Mouse (Mus musculus): ENCODE measurements around the gene Il15. TPM values are rescaled to one million over a fixed set of nuclear protein-coding genes. Genes with fewer than 3 reads are reported as not detected.

Gene Il15
- polyA plus RNA-seq, 1 experiment from 2014 or later = 0.68 TPM

GRCm38 (mm10) chr8:82351268-82351943 lies 51.6 kb downstream of the Il15 start:
- Histone ChIP-seq H3K4me1 (replicated peaks) (no peaks in the 10 kb centered on the region), H3K27me3 (no peaks in the 10 kb centered on the region), H3K36me3 (no peaks in the 10 kb centered on the region), H3K4me2 (no peak overlapping the region), H3K4me3 (no peak overlapping the region), H3K27ac (no peak overlapping the region), H3K9ac (no peak overlapping the region), H3K9me3 (no peaks in the 10 kb centered on the region)
- 68% methylated on average over 1 of the region's 1 CpGs for WGBS
- ATAC-seq (ENCODE audit: low FRiP score) = no peak

GRCm38 (mm10) chr8:82349299-82349698 lies 53.7 kb downstream of the Il15 start:
- no peaks in the 10 kb centered on the region for H3K4me1 ChIP-seq (replicated peaks)
- H3K9ac ChIP-seq = no peak overlapping the region
- no peaks in the 10 kb centered on the region for H3K9me3 ChIP-seq
- H3K27me3 ChIP-seq = no peaks in the 10 kb centered on the region
- no peak overlapping the region for H3K27ac ChIP-seq
- no peaks in the 10 kb centered on the region for H3K36me3 ChIP-seq
- ATAC-seq (ENCODE audit: low FRiP score) = no peak
- 32% methylated on average over 2 of the region's 2 CpGs for WGBS
- no peak overlapping the region for H3K4me2 ChIP-seq
- H3K4me3 ChIP-seq = no peak overlapping the region

DNA sequence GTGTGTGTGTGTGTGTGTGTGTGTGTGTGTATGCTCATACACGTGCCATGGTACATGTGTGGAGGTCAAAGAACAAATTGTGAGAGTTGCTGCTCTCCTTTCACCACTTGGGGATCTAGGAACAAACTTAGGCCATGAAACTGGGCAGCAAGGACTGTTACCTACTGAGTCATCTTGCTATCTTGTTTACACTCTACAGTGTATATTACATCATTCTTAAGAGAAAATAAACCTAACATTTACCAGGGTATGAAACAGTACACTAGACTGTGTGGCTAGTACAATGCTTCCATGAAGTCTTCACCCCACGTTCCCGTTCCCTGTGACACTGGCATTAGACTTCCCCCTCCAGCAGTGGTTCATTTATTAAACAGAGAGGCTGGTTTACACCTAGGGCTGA lies 56.5 kb downstream of the Il15 start:
- 75% methylated on average over 3 of the region's 3 CpGs for WGBS
- H3K9me3 ChIP-seq = no peaks in the 10 kb centered on the region
- no peak for ATAC-seq (ENCODE audit: low FRiP score)
- H3K27me3 ChIP-seq = no peaks in the 10 kb centered on the region
- H3K9ac ChIP-seq = no peak overlapping the region
- H3K27ac ChIP-seq = no peak overlapping the region
- H3K4me1 ChIP-seq (replicated peaks) = no peaks in the 10 kb centered on the region
- no peak overlapping the region for H3K4me3 ChIP-seq
- H3K36me3 ChIP-seq = no peaks in the 10 kb centered on the region
- H3K4me2 ChIP-seq = no peak overlapping the region

GRCm38 (mm10) chr8:82331675-82332234 lies 71.3 kb downstream of the Il15 start:
- no peaks in the 10 kb centered on the region for H3K9me3 ChIP-seq
- H3K4me3 ChIP-seq = no peak overlapping the region
- no peaks in the 10 kb centered on the region for H3K36me3 ChIP-seq
- no peaks in the 10 kb centered on the region for H3K4me1 ChIP-seq (replicated peaks)
- 92% methylated on average over 8 of the region's 8 CpGs for WGBS
- ATAC-seq (ENCODE audit: low FRiP score) = no peak
- H3K9ac ChIP-seq = no peak overlapping the region
- H3K27ac ChIP-seq = no peak overlapping the region
- H3K4me2 ChIP-seq = no peak overlapping the region
- H3K27me3 ChIP-seq = no peaks in the 10 kb centered on the region

DNA sequence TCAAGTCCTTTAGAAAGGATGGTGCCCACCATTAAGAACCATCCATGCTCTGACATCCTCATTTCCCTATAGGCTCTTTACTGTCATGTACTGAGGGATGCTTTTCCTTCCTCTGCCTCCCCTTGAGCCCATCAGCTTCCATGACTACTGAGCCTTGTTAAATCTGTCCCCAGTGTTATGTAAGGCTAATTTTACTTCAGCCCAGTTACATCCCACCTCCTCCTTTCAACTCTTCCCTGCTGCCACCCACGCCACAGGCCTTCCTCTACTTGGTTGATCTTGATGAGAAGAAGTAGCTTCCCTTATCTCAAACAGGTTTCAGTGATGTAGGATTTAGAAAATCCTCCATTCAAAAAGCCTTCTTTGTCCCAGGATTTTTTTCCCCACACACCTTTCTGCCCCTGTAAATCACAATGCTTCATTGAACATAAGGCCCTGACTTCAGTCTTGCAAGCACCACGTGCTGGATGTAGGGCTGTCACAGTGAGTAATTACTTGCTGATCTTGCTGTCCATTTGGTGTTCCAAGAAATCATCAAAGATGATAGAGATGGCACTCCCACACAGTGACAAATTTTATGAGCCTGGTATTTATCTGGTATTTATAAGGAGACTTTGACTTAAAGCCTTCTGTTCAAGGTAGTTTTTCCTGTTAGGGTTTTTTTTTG lies 74.9 kb downstream of the Il15 start:
- Histone ChIP-seq H3K4me3 (no peak overlapping the region), H3K27ac (no peak overlapping the region), H3K4me2 (no peak overlapping the region), H3K9ac (no peak overlapping the region), H3K9me3 (no peaks in the 10 kb centered on the region), H3K36me3 (no peaks in the 10 kb centered on the region), H3K27me3 (no peaks in the 10 kb centered on the region), H3K4me1 (replicated peaks) (no peaks in the 10 kb centered on the region)
- 48% methylated on average over 2 of the region's 2 CpGs for WGBS
- ATAC-seq (ENCODE audit: low FRiP score) = no peak

DNA sequence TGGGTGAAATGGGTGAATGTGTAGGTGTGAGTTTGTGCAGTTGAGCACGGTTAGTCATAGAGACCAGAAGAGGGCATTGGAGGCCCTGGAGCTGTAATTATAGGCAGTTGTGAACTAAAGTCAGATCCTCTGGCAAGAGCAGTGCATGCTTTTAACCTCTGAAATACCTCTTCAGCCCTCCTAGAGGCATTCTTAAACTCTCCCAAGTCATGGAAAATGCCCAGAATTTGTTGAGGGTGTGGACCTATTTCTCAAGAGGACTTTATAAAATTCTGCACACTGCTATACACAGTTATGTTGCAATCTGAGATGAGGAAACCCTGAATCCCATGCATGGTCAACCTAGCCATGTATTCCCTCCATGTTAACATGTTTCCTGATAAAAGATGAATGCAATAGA lies 77.0 kb downstream of the Il15 start:
- WGBS = 79% methylated on average over 1 of the region's 1 CpGs
- no peak overlapping the region for H3K4me3 ChIP-seq
- H3K4me2 ChIP-seq = no peak overlapping the region
- no peak overlapping the region for H3K9ac ChIP-seq
- no peak for ATAC-seq (ENCODE audit: low FRiP score)
- no peak overlapping the region for H3K27ac ChIP-seq
- H3K36me3 ChIP-seq = no peaks in the 10 kb centered on the region
- no peaks in the 10 kb centered on the region for H3K9me3 ChIP-seq
- H3K27me3 ChIP-seq = no peaks in the 10 kb centered on the region
- H3K4me1 ChIP-seq (replicated peaks) = no peaks in the 10 kb centered on the region

DNA sequence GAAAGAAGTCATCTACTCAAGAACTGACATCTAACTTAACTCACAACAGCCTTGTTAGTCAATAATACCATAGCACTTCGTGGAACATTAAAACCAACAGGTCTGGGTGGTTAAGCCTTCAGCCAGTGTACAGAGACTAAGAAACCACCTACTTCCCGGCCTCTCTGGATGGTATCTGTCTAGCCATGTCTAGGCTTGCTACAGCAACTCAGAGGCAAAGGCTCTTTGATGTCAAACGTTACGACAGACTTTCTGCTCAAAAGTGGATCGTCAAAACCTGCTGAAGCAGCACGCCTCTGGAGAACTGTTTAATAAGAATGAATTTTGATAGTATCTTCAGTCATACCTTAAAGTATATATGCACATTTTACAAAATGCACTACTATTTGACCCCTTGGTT lies 77.4 kb downstream of the Il15 start:
- no peak overlapping the region for H3K27ac ChIP-seq
- no peak overlapping the region for H3K4me2 ChIP-seq
- no peaks in the 10 kb centered on the region for H3K36me3 ChIP-seq
- H3K4me1 ChIP-seq (replicated peaks) = no peaks in the 10 kb centered on the region
- ATAC-seq (ENCODE audit: low FRiP score) = no peak
- WGBS = 85% methylated on average over 6 of the region's 6 CpGs
- no peak overlapping the region for H3K9ac ChIP-seq
- no peak overlapping the region for H3K4me3 ChIP-seq
- H3K27me3 ChIP-seq = no peaks in the 10 kb centered on the region
- no peaks in the 10 kb centered on the region for H3K9me3 ChIP-seq

DNA sequence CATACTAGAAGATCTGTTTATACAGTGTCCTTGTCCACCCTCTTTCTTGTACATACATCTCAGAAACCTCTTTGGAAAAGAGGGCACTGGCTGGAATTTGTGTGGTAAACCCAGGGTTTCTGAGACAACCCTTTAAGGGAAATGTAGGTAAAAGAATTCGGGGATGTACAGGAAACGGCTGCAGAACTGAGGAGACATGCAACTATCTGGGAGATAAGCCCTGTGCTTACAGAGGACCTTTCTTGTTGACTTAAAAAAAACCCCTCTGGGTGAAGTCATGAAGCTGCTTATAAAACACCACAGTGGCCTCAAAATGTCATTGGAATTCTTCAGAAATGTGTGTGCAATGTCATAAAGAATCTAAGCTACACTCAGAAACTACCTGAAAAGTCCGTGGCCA lies 85.6 kb downstream of the Il15 start:
- Histone ChIP-seq H3K27me3 (no peaks in the 10 kb centered on the region), H3K4me1 (replicated peaks) (no peaks in the 10 kb centered on the region), H3K9ac (no peak overlapping the region), H3K9me3 (no peaks in the 10 kb centered on the region), H3K36me3 (no peaks in the 10 kb centered on the region), H3K4me3 (no peak overlapping the region), H3K27ac (no peak overlapping the region), H3K4me2 (no peak overlapping the region)
- no peak for ATAC-seq (ENCODE audit: low FRiP score)
- 88% methylated on average over 3 of the region's 3 CpGs for WGBS

GRCm38 (mm10) chr8:82306424-82306823 lies 96.6 kb downstream of the Il15 start:
- H3K9me3 ChIP-seq = no peaks in the 10 kb centered on the region
- H3K4me3 ChIP-seq = no peak overlapping the region
- no peak overlapping the region for H3K4me2 ChIP-seq
- no peak overlapping the region for H3K27ac ChIP-seq
- H3K27me3 ChIP-seq = no peaks in the 10 kb centered on the region
- H3K9ac ChIP-seq = no peak overlapping the region
- 18% methylated on average over 1 of the region's 1 CpGs for WGBS
- H3K4me1 ChIP-seq (replicated peaks) = no peaks in the 10 kb centered on the region
- ATAC-seq (ENCODE audit: low FRiP score) = no peak
- H3K36me3 ChIP-seq = no peaks in the 10 kb centered on the region

GRCm38 (mm10) chr8:82296256-82296655 lies 106.8 kb downstream of the Il15 start:
- no peak for ATAC-seq (ENCODE audit: low FRiP score)
- WGBS = 94% methylated on average over 2 of the region's 2 CpGs
- Histone ChIP-seq H3K36me3 (no peaks in the 10 kb centered on the region), H3K4me3 (no peak overlapping the region), H3K4me1 (replicated peaks) (no peaks in the 10 kb centered on the region), H3K9me3 (no peaks in the 10 kb centered on the region), H3K27me3 (no peaks in the 10 kb centered on the region), H3K4me2 (no peak overlapping the region), H3K9ac (no peak overlapping the region), H3K27ac (no peak overlapping the region)

- ATAC-seq (ENCODE audit: low FRiP score) = no peak
- no peak overlapping the region for H3K4me2 ChIP-seq
- no peak overlapping the region for H3K4me3 ChIP-seq
- H3K9ac ChIP-seq = no peak overlapping the region
- H3K4me1 ChIP-seq (replicated peaks) = no peaks in the 10 kb centered on the region
- H3K27me3 ChIP-seq = no peaks in the 10 kb centered on the region
- H3K36me3 ChIP-seq = no peaks in the 10 kb centered on the region
- WGBS = 90% methylated on average over 5 of the region's 5 CpGs
- no peak overlapping the region for H3K27ac ChIP-seq
- H3K9me3 ChIP-seq = no peaks in the 10 kb centered on the region
These were observed 111.4 kb downstream of the Il15 start for GRCm38 (mm10) chr8:82291659-82292058.

GRCm38 (mm10) chr8:82285866-82286265 lies 117.2 kb downstream of the Il15 start:
- no peak overlapping the region for H3K4me3 ChIP-seq
- H3K27me3 ChIP-seq = no peaks in the 10 kb centered on the region
- H3K9me3 ChIP-seq = no peaks in the 10 kb centered on the region
- ATAC-seq (ENCODE audit: low FRiP score) = no peak
- H3K4me2 ChIP-seq = no peak overlapping the region
- 96% methylated on average over 3 of the region's 3 CpGs for WGBS
- H3K27ac ChIP-seq = no peak overlapping the region
- H3K36me3 ChIP-seq = no peaks in the 10 kb centered on the region
- H3K9ac ChIP-seq = no peak overlapping the region
- H3K4me1 ChIP-seq (replicated peaks) = no peaks in the 10 kb centered on the region

GRCm38 (mm10) chr8:82281995-82282394 lies 121.0 kb downstream of the Il15 start:
- no peak overlapping the region for H3K4me2 ChIP-seq
- no peak for ATAC-seq (ENCODE audit: low FRiP score)
- no peak overlapping the region for H3K9ac ChIP-seq
- 82% methylated on average over 5 of the region's 5 CpGs for WGBS
- no peaks in the 10 kb centered on the region for H3K36me3 ChIP-seq
- no peaks in the 10 kb centered on the region for H3K4me1 ChIP-seq (replicated peaks)
- no peaks in the 10 kb centered on the region for H3K27me3 ChIP-seq
- no peak overlapping the region for H3K27ac ChIP-seq
- no peaks in the 10 kb centered on the region for H3K9me3 ChIP-seq
- H3K4me3 ChIP-seq = no peak overlapping the region
